Mouse (Mus musculus): ENCODE results near the gene Dcakd. TPM values are rescaled to one million over a fixed set of nuclear protein-coding genes. Genes with fewer than 3 reads are reported as not detected.

The Dcakd gene
- polyA plus RNA-seq, 1 experiment from 2014 or later: 135 TPM

- no peak for ATAC-seq (replicated peaks; ENCODE audit: insufficient number of reproducible peaks, low FRiP score, low TSS enrichment)
- Histone ChIP-seq H3K27me3 (ENCODE audit: control insufficient read depth, insufficient read depth, low read length) (peaks cover 30% of the 10 kb centered on the region), H3K4me2 (no peak overlapping the region), H3K36me3 (ENCODE audit: control insufficient read depth, insufficient read depth, low read length) (no peaks in the 10 kb centered on the region), H3K9ac (ENCODE audit: low read depth, low read length) (no peak overlapping the region), H3K9me3 (replicated peaks; ENCODE audit: control insufficient read depth, low read length) (no peaks in the 10 kb centered on the region), H3K4me3 (ENCODE audit: low read depth, low read length) (no peak overlapping the region), H3K4me1 (ENCODE audit: control insufficient read depth, insufficient read depth, low read length) (no peaks in the 10 kb centered on the region), H3K27ac (ENCODE audit: low read depth, low read length) (no peak overlapping the region)
- WGBS (ENCODE audit: insufficient replicate concordance): 45% methylated on average over 1 of the region's 1 CpGs
These were observed 55.8 kb downstream of the Dcakd start for GRCm38 (mm10) chr11:102972326-102972725.

GRCm38 (mm10) chr11:102971604-102972003 is 56.5 kb downstream of the Dcakd start:
- no peak for ATAC-seq (replicated peaks; ENCODE audit: insufficient number of reproducible peaks, low FRiP score, low TSS enrichment)
- 48% methylated on average over 5 of the region's 5 CpGs for WGBS (ENCODE audit: insufficient replicate concordance)

GRCm38 (mm10) chr11:102964547-102965091 is 63.5 kb downstream of the Dcakd start:
- Histone ChIP-seq H3K9me3 (replicated peaks; ENCODE audit: control insufficient read depth, low read length) (no peaks in the 10 kb centered on the region), H3K27me3 (ENCODE audit: control insufficient read depth, insufficient read depth, low read length) (peaks cover 29% of the 10 kb centered on the region), H3K4me2 (no peak overlapping the region), H3K4me3 (ENCODE audit: low read depth, low read length) (no peak overlapping the region), H3K27ac (ENCODE audit: low read depth, low read length) (no peak overlapping the region), H3K4me1 (ENCODE audit: control insufficient read depth, insufficient read depth, low read length) (peaks cover 9% of the 10 kb centered on the region), H3K9ac (ENCODE audit: low read depth, low read length) (no peak overlapping the region), H3K36me3 (ENCODE audit: control insufficient read depth, insufficient read depth, low read length) (no peaks in the 10 kb centered on the region)
- ATAC-seq (replicated peaks; ENCODE audit: insufficient number of reproducible peaks, low FRiP score, low TSS enrichment): no peak
- 65% methylated on average over 16 of the region's 16 CpGs for WGBS (ENCODE audit: insufficient replicate concordance)

More at GRCm38 (mm10) chr11:102971604-102972003, 56.5 kb downstream of the Dcakd start:
- Histone ChIP-seq H3K27ac (ENCODE audit: low read depth, low read length) (no peak overlapping the region), H3K4me2 (no peak overlapping the region), H3K36me3 (ENCODE audit: control insufficient read depth, insufficient read depth, low read length) (no peaks in the 10 kb centered on the region), H3K9ac (ENCODE audit: low read depth, low read length) (no peak overlapping the region), H3K9me3 (replicated peaks; ENCODE audit: control insufficient read depth, low read length) (no peaks in the 10 kb centered on the region), H3K27me3 (ENCODE audit: control insufficient read depth, insufficient read depth, low read length) (peaks cover 33% of the 10 kb centered on the region), H3K4me3 (ENCODE audit: low read depth, low read length) (no peak overlapping the region), H3K4me1 (ENCODE audit: control insufficient read depth, insufficient read depth, low read length) (no peaks in the 10 kb centered on the region)

GRCm38 (mm10) chr11:102963855-102964546 is 64.1 kb downstream of the Dcakd start:
- Histone ChIP-seq H3K4me2 (peak overlapping the region; percentile 41), H3K36me3 (ENCODE audit: control insufficient read depth, insufficient read depth, low read length) (no peaks in the 10 kb centered on the region), H3K4me1 (ENCODE audit: control insufficient read depth, insufficient read depth, low read length) (peaks cover 9% of the 10 kb centered on the region), H3K9me3 (replicated peaks; ENCODE audit: control insufficient read depth, low read length) (no peaks in the 10 kb centered on the region), H3K4me3 (ENCODE audit: low read depth, low read length) (peak overlapping the region; percentile 22; the same call in 1 of the 2 replicates), H3K27me3 (ENCODE audit: control insufficient read depth, insufficient read depth, low read length) (peaks cover 29% of the 10 kb centered on the region), H3K9ac (ENCODE audit: low read depth, low read length) (peak overlapping the region; percentile 1; the same call in 1 of the 2 replicates), H3K27ac (ENCODE audit: low read depth, low read length) (no peak overlapping the region)
- no peak for ATAC-seq (replicated peaks; ENCODE audit: insufficient number of reproducible peaks, low FRiP score, low TSS enrichment)
- WGBS (ENCODE audit: insufficient replicate concordance): 17% methylated on average over 24 of the region's 24 CpGs

GRCm38 (mm10) chr11:102963246-102963854 is 64.8 kb downstream of the Dcakd start:
- no peak for ATAC-seq (replicated peaks; ENCODE audit: insufficient number of reproducible peaks, low FRiP score, low TSS enrichment)
- peaks cover 26% of the 10 kb centered on the region for H3K27me3 ChIP-seq (ENCODE audit: control insufficient read depth, insufficient read depth, low read length)
- no peak overlapping the region for H3K27ac ChIP-seq (ENCODE audit: low read depth, low read length)
- peak overlapping the region; percentile 41 for H3K4me2 ChIP-seq
- WGBS (ENCODE audit: insufficient replicate concordance): 4% methylated on average over 16 of the region's 16 CpGs
- no peaks in the 10 kb centered on the region for H3K36me3 ChIP-seq (ENCODE audit: control insufficient read depth, insufficient read depth, low read length)
- H3K9ac ChIP-seq (ENCODE audit: low read depth, low read length): peak overlapping the region; percentile 1; the same call in 1 of the 2 replicates
- peak overlapping the region; percentile 22; the same call in 1 of the 2 replicates for H3K4me3 ChIP-seq (ENCODE audit: low read depth, low read length)
- H3K4me1 ChIP-seq (ENCODE audit: control insufficient read depth, insufficient read depth, low read length): peaks cover 9% of the 10 kb centered on the region
- no peaks in the 10 kb centered on the region for H3K9me3 ChIP-seq (replicated peaks; ENCODE audit: control insufficient read depth, low read length)

GRCm38 (mm10) chr11:102962861-102963245 is 65.3 kb downstream of the Dcakd start:
- peaks cover 26% of the 10 kb centered on the region for H3K27me3 ChIP-seq (ENCODE audit: control insufficient read depth, insufficient read depth, low read length)
- 33% methylated on average over 7 of the region's 7 CpGs for WGBS (ENCODE audit: insufficient replicate concordance)
- H3K9ac ChIP-seq (ENCODE audit: low read depth, low read length): no peak overlapping the region; the same call in 1 of the 2 replicates

GRCm38 (mm10) chr11:102961082-102961481 is 67.1 kb downstream of the Dcakd start:
- H3K27me3 ChIP-seq (ENCODE audit: control insufficient read depth, insufficient read depth, low read length): peaks cover 31% of the 10 kb centered on the region
- no peak overlapping the region for H3K4me3 ChIP-seq (ENCODE audit: low read depth, low read length)
- ATAC-seq (replicated peaks; ENCODE audit: insufficient number of reproducible peaks, low FRiP score, low TSS enrichment): no peak
- no peak overlapping the region for H3K9ac ChIP-seq (ENCODE audit: low read depth, low read length)
- H3K4me2 ChIP-seq: no peak overlapping the region
- H3K9me3 ChIP-seq (replicated peaks; ENCODE audit: control insufficient read depth, low read length): no peaks in the 10 kb centered on the region
- no peaks in the 10 kb centered on the region for H3K36me3 ChIP-seq (ENCODE audit: control insufficient read depth, insufficient read depth, low read length)
- H3K4me1 ChIP-seq (ENCODE audit: control insufficient read depth, insufficient read depth, low read length): peaks cover 11% of the 10 kb centered on the region
- 83% methylated on average over 4 of the region's 4 CpGs for WGBS (ENCODE audit: insufficient replicate concordance)
- H3K27ac ChIP-seq (ENCODE audit: low read depth, low read length): no peak overlapping the region

More at GRCm38 (mm10) chr11:102962861-102963245, 65.3 kb downstream of the Dcakd start:
- Histone ChIP-seq H3K4me1 (ENCODE audit: control insufficient read depth, insufficient read depth, low read length) (peaks cover 9% of the 10 kb centered on the region), H3K4me3 (ENCODE audit: low read depth, low read length) (no peak overlapping the region), H3K9me3 (replicated peaks; ENCODE audit: control insufficient read depth, low read length) (no peaks in the 10 kb centered on the region), H3K4me2 (peak overlapping the region; percentile 41), H3K36me3 (ENCODE audit: control insufficient read depth, insufficient read depth, low read length) (no peaks in the 10 kb centered on the region), H3K27ac (ENCODE audit: low read depth, low read length) (no peak overlapping the region)
- ATAC-seq (replicated peaks; ENCODE audit: insufficient number of reproducible peaks, low FRiP score, low TSS enrichment): no peak

GRCm38 (mm10) chr11:102958870-102959269 is 69.3 kb downstream of the Dcakd start:
- 76% methylated on average over 1 of the region's 1 CpGs for WGBS (ENCODE audit: insufficient replicate concordance)
- peaks cover 21% of the 10 kb centered on the region; the same call in 1 of the 2 replicates for H3K27me3 ChIP-seq (ENCODE audit: control insufficient read depth, insufficient read depth, low read length)
- no peak overlapping the region for H3K4me2 ChIP-seq
- no peak overlapping the region for H3K27ac ChIP-seq (ENCODE audit: low read depth, low read length)
- no peak for ATAC-seq (replicated peaks; ENCODE audit: insufficient number of reproducible peaks, low FRiP score, low TSS enrichment)
- no peak overlapping the region for H3K4me3 ChIP-seq (ENCODE audit: low read depth, low read length)
- peaks cover 9% of the 10 kb centered on the region for H3K4me1 ChIP-seq (ENCODE audit: control insufficient read depth, insufficient read depth, low read length)
- no peaks in the 10 kb centered on the region for H3K9me3 ChIP-seq (replicated peaks; ENCODE audit: control insufficient read depth, low read length)
- H3K36me3 ChIP-seq (ENCODE audit: control insufficient read depth, insufficient read depth, low read length): no peaks in the 10 kb centered on the region
- H3K9ac ChIP-seq (ENCODE audit: low read depth, low read length): no peak overlapping the region

Measured in heart, embryonic 11.5 days (tissue).